Mouse (Mus musculus) forebrain, embryonic 15.5 days (tissue): Measurements from ENCODE around the gene Bzw2. TPM values are rescaled to one million over a fixed set of nuclear protein-coding genes. Genes with fewer than 3 reads are reported as not detected.

Experiments used
- ATAC-seq: fragments of 200-750 bp; cut with Nextera tagmentation; replicated peaks from 2 replicates; pipeline ENCODE4 v1.8.0; 2017; ENCODE audit warnings: mild to moderate bottlenecking, moderate TSS enrichment, moderate library complexity
- H3K27ac ChIP-seq: fragments of 300-500 bp; sonication (generic); replicated peaks from 2 replicates; pipeline ENCODE4 v1.5.1; 2015; ENCODE audit warnings: mild to moderate bottlenecking, inconsistent platforms
- H3K27me3 ChIP-seq: fragments of 300-500 bp; sonication (generic); 2 replicates; pipeline ENCODE4 v1.6.1; 2015; ENCODE audit warnings: inconsistent platforms
- H3K36me3 ChIP-seq: fragments of 300-500 bp; sonication (generic); 2 replicates; pipeline ENCODE4 v1.6.1; 2015; ENCODE audit warnings: mild to moderate bottlenecking, inconsistent platforms
- H3K4me1 ChIP-seq: fragments of 300-500 bp; sonication (generic); 2 replicates; pipeline ENCODE4 v1.6.1; 2015; ENCODE audit warnings: inconsistent platforms
- H3K4me2 ChIP-seq: fragments of 300-500 bp; sonication (generic); replicated peaks from 2 replicates; pipeline ENCODE4 v1.6.1; 2015; ENCODE audit warnings: mild to moderate bottlenecking, inconsistent platforms
- H3K4me3 ChIP-seq: fragments of 300-500 bp; sonication (generic); 2 replicates; pipeline ENCODE4 v1.5.1; 2015; ENCODE audit warnings: mild to moderate bottlenecking, inconsistent platforms
- H3K9ac ChIP-seq: fragments of 300-500 bp; sonication (generic); replicated peaks from 2 replicates; pipeline ENCODE4 v1.6.1; 2015; ENCODE audit warnings: mild to moderate bottlenecking, inconsistent platforms
- H3K9me3 ChIP-seq: fragments of 300-500 bp; sonication (generic); 2 replicates; pipeline ENCODE4 v1.6.1; 2016; ENCODE audit warnings: inconsistent platforms
- WGBS: fragments of 180-500 bp; shearing (Covaris S2); methylation state at CpG from one replicate; pipeline ENCODE4 v1.1.7; 2015; ENCODE audit warnings: mixed read lengths; 5-methylcytosine and 5-hydroxymethylcytosine counted together
- polyA plus RNA-seq: library from polyadenylated mRNA; unstranded; fragments of >200 nt; fragmentation: Nextera tagmentation; extraction: Ambion mirVana; gene quantifications from 2 replicates; pipeline ENCODE4 v1.2.1, GENCODE M21; 2015

The Bzw2 gene
- polyA plus RNA-seq, 1 experiment from 2014 or later, result 540 TPM

DNA sequence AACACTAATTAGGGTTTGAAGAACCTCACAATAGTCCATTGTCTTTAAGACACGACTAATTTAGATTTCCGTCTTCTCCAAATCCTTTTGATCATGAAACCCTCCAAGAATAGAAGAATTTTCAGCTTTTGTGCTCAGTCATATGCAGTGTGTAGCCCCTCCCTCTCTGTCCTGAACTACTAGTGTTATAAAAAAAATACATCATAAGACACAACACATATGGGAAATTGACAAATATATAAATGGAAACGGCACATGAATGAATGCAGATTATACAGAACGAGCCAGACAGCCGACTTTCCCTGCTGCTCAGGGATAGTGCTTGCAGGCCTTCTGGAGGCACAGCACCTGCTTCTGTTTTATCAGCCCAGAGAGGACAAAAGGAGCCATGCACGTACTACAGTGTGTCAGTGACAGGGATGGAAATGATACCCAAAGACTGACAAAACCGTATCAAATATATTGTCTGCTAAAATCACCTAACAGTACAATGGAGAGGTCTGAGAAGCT is 62.5 kb downstream of the Bzw2 start:
- peaks cover 40% of the 10 kb centered on the region for H3K36me3 ChIP-seq
- no peaks in the 10 kb centered on the region; the same call in 1 of the 2 replicates for H3K4me1 ChIP-seq
- H3K27ac ChIP-seq, result no peak overlapping the region; the same call in 1 of the 2 replicates
- H3K4me2 ChIP-seq, result no peak overlapping the region
- no peaks in the 10 kb centered on the region for H3K27me3 ChIP-seq
- H3K9ac ChIP-seq, result no peak overlapping the region
- H3K4me3 ChIP-seq, result no peak overlapping the region
- ATAC-seq, result peak; percentile 55
- no peaks in the 10 kb centered on the region for H3K9me3 ChIP-seq
- WGBS, result 20% methylated on average over 7 of the region's 7 CpGs

DNA sequence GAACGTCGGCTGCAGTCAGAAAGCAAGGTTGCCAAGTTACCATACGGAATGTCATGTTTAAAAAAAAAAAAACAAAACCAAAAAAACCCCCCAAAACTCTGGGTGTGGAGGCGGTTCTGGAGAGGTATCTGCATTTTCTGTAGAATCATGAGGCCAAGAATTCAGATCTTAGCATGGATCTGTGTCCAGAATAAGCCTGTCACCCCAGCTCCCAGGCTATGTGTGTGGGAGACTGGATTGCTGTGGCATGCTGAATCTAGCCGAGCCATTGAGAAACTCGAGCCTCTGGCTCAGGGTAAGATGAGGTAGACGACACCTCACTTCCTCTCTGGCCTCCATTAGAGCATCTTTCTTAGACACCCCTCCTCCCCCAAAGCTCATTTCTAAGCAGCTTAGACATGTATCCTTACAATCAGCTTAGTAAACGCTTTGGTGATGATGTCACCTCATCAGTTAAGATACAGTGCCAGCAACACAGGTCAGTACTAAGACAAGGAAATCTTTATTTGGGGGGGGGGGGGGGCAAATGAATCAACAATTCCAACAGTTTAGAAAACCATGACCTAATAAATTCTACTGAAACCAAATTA is 64.7 kb downstream of the Bzw2 start:
- H3K27me3 ChIP-seq, result no peaks in the 10 kb centered on the region
- no peaks in the 10 kb centered on the region for H3K9me3 ChIP-seq
- no peak overlapping the region for H3K4me2 ChIP-seq
- H3K9ac ChIP-seq, result no peak overlapping the region
- 62% methylated on average over 8 of the region's 8 CpGs for WGBS
- ATAC-seq, result no peak
- H3K4me1 ChIP-seq, result peaks cover 6% of the 10 kb centered on the region; the same call in 1 of the 2 replicates
- H3K27ac ChIP-seq, result no peak overlapping the region
- peaks cover 35% of the 10 kb centered on the region for H3K36me3 ChIP-seq
- no peak overlapping the region for H3K4me3 ChIP-seq

DNA sequence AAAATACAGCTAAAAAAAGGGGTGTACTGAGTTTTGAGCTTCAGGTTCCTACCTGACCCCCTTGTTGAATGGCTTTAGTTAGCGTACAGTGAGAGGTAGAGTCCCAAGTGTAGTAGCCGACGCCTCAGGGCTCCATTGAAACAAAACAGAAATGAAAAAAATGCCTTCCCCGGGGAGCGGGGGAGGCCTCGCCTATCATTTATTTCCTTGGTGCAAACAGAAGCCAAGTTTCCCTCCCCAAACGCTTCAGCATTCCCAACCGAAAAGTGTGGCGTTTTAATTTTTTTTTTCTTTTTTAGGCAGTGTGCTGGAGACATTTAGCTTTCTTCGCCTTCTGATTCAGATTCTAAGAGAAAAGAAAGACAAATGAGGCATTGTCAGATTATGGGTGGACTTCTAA is 65.9 kb downstream of the Bzw2 start:
- Histone ChIP-seq H3K27me3 (no peaks in the 10 kb centered on the region), H3K4me1 (peaks cover 6% of the 10 kb centered on the region; the same call in 1 of the 2 replicates), H3K9ac (no peak overlapping the region), H3K4me2 (no peak overlapping the region), H3K4me3 (no peak overlapping the region), H3K27ac (no peak overlapping the region), H3K36me3 (peaks cover 31% of the 10 kb centered on the region), H3K9me3 (no peaks in the 10 kb centered on the region)
- WGBS, result 95% methylated on average over 10 of the region's 10 CpGs
- ATAC-seq, result no peak

DNA sequence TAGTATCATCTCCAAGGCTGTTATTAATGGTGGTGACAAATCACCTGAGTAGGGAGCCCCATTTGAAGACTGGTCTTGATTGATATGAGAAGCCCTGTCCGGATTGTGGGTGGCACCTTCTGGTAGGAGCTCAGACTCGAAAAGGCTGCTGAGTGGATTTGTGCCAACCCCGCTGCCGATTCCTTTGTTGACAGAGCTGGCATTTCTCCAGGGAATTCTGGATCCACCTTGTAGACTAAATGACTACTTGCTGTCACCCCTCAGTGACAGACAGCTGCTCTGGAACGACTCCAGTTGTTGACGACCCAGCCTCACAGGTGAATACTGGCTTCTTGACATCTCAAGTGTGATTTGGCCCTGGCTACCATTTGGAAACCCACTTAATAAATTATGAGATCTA is 68.7 kb downstream of the Bzw2 start:
- no peaks in the 10 kb centered on the region for H3K27me3 ChIP-seq
- H3K27ac ChIP-seq, result no peak overlapping the region
- H3K4me1 ChIP-seq, result peaks cover 6% of the 10 kb centered on the region; the same call in 1 of the 2 replicates
- ATAC-seq, result no peak
- H3K4me2 ChIP-seq, result no peak overlapping the region
- no peak overlapping the region for H3K9ac ChIP-seq
- WGBS, result 32% methylated on average over 6 of the region's 6 CpGs
- H3K9me3 ChIP-seq, result no peaks in the 10 kb centered on the region
- H3K36me3 ChIP-seq, result peaks cover 25% of the 10 kb centered on the region
- H3K4me3 ChIP-seq, result no peak overlapping the region

DNA sequence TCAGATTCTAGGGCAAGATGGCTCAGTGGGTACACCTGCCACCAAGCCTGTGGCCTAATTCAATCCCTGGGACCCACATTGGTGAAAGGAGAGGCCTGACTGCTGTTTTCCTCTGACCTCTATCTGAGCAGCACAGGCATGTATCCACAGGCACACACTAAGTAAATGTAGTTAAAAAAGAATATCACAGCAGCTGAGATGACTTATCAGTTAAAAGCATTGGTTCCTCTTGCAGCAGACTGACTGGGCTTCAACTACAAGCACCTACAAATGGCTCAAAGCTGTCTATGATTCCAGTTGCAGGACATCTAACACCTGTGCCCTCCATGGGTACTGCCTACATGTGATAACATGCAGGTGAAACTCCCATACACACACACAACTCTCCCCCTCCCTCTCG is 69.1 kb downstream of the Bzw2 start:
- Histone ChIP-seq H3K27me3 (no peaks in the 10 kb centered on the region), H3K36me3 (peaks cover 22% of the 10 kb centered on the region), H3K9ac (no peak overlapping the region), H3K4me3 (no peak overlapping the region), H3K4me2 (no peak overlapping the region), H3K27ac (no peak overlapping the region), H3K4me1 (peaks cover 6% of the 10 kb centered on the region; the same call in 1 of the 2 replicates), H3K9me3 (no peaks in the 10 kb centered on the region)
- ATAC-seq, result no peak
- WGBS, result 97% methylated on average over 1 of the region's 1 CpGs

DNA sequence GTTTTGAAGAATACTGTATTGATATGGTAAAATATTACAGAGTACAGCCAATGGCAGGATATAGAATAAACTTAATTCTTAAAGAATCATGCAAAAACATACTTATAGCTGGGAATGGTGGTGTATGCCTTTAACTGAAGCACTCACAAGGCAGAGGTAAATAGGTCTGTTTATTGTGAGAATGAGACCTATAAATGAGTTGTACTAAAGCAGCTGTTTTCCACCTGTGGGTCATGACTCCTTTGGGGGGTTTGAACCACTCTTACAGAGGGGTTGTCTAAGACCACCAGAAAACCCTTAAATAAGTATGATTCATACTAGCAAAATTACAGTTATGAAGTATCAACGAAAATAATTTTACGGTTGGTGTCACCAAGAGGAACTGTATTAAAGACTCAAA is 72.5 kb downstream of the Bzw2 start:
- Histone ChIP-seq H3K4me1 (peaks cover 6% of the 10 kb centered on the region; the same call in 1 of the 2 replicates), H3K4me2 (no peak overlapping the region), H3K27me3 (no peaks in the 10 kb centered on the region), H3K36me3 (peaks cover 1% of the 10 kb centered on the region; the same call in 1 of the 2 replicates), H3K27ac (no peak overlapping the region), H3K9me3 (no peaks in the 10 kb centered on the region), H3K4me3 (no peak overlapping the region), H3K9ac (no peak overlapping the region)
- ATAC-seq, result no peak
- WGBS, result 94% methylated on average over 2 of the region's 2 CpGs

DNA sequence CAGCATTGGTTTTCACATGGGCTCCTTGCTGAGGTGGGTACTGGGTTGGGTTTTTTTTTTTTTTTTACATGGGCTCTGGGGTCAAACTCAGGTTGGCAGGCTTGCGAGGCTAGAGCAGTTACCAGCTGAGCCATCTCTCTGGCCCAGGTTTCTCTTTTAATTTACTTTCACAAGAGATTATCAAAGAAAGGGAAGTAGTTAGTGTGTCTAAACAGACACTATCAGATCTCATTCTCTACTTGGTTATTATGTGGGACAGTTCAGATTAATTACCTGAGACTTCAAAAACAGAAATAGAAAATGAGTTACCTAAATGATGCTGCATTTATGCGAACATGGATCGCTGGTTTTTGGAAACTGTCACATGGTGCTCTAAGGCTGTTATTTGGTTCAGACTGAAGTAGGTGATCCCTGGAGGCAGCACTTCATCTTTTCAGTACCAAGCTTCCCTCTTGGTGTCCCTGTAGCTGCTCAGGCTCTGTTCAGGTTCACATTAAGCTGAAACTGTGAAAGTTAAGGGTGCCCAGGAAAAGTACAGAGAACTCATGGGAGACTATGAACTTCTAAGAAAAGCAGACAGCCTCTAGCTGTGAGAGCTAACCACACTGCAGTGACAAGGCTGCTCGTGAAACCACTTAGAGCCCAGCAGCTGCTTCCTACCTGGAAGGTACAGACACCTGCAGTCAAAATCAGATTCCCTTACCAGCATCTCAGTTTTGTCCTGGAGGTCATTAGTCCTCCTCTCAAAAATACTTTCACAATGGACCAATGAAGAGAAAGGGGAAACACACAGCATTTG is 79.6 kb downstream of the Bzw2 start:
- H3K4me2 ChIP-seq, result no peak overlapping the region
- H3K4me1 ChIP-seq, result no peaks in the 10 kb centered on the region
- no peak for ATAC-seq
- H3K9ac ChIP-seq, result no peak overlapping the region
- H3K4me3 ChIP-seq, result no peak overlapping the region
- no peaks in the 10 kb centered on the region for H3K27me3 ChIP-seq
- WGBS, result 78% methylated on average over 4 of the region's 4 CpGs
- no peak overlapping the region for H3K27ac ChIP-seq
- no peaks in the 10 kb centered on the region for H3K36me3 ChIP-seq
- no peaks in the 10 kb centered on the region for H3K9me3 ChIP-seq

DNA sequence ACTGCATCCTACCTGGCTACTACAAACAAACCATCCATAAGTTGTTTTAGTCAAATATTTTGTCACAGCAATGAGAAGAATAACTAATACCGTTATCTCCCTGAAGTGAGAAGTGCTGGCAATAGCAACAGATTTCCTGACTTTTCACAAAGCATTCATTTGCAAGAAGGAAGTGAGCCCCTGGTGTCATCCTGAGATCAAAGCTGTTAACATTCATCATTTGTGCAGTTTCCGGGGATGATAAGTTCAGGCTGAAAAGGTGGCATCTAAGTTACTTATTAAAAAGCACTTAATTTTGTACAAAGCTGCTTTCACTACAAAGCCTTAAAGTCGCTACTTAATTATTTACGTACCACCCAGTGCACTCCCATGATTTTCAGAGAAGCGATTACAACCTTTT is 85.0 kb downstream of the Bzw2 start:
- no peak overlapping the region for H3K4me2 ChIP-seq

DNA sequence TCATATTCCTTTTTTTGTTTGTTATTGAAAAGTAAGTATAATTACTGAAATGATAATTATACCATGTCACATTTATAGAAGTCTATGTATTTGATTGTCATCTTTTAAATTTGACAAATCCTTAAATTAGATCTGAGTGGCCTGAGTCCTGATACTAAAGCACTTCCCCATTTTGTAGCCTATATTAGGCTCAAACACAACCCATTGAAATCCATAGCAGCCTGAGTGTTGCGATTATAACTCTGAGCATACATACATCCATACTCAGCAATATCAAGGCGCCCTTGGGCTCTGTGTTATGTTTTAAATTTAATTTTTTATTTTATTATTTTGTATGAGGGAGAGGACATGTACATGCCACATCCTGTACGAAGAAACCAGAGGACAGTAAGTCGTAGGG is 87.6 kb downstream of the Bzw2 start:
- no peaks in the 10 kb centered on the region for H3K27me3 ChIP-seq
- 93% methylated on average over 4 of the region's 4 CpGs for WGBS
- no peaks in the 10 kb centered on the region for H3K36me3 ChIP-seq
- no peaks in the 10 kb centered on the region for H3K4me1 ChIP-seq
- no peak overlapping the region for H3K4me2 ChIP-seq
- no peaks in the 10 kb centered on the region for H3K9me3 ChIP-seq
- H3K27ac ChIP-seq, result no peak overlapping the region
- H3K9ac ChIP-seq, result no peak overlapping the region
- H3K4me3 ChIP-seq, result no peak overlapping the region
- no peak for ATAC-seq

More for the DNA sequence above, 85.0 kb downstream of the Bzw2 start:
- Histone ChIP-seq H3K27ac (no peak overlapping the region), H3K9ac (no peak overlapping the region), H3K4me1 (no peaks in the 10 kb centered on the region), H3K36me3 (no peaks in the 10 kb centered on the region), H3K9me3 (no peaks in the 10 kb centered on the region), H3K27me3 (no peaks in the 10 kb centered on the region), H3K4me3 (no peak overlapping the region)
- WGBS, result 9% methylated on average over 5 of the region's 5 CpGs
- no peak for ATAC-seq

DNA sequence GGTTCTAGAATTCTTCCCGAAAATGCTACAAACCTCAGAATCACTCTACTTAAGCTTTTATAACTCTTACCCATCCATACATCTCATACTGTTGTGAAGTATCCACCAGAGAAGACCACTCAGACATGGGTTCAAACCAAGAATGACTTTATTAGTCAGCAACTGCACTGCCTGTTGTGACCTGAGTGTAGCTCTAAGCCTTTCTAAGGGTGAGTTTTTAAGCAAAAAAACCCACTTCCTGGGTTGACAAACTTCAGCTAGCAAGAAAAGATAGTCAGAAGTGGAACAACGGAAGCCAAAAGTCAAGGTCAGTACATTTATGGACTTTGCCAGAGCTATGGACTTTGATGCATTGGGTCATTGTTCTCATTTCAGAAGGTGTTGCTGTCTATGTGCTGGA is 90.3 kb downstream of the Bzw2 start:
- no peaks in the 10 kb centered on the region for H3K9me3 ChIP-seq
- H3K27me3 ChIP-seq, result no peaks in the 10 kb centered on the region
- WGBS, result 97% methylated on average over 2 of the region's 2 CpGs
- no peak for ATAC-seq
- H3K27ac ChIP-seq, result no peak overlapping the region
- no peaks in the 10 kb centered on the region for H3K4me1 ChIP-seq
- H3K36me3 ChIP-seq, result no peaks in the 10 kb centered on the region
- H3K4me3 ChIP-seq, result no peak overlapping the region
- no peak overlapping the region for H3K4me2 ChIP-seq
- no peak overlapping the region for H3K9ac ChIP-seq

DNA sequence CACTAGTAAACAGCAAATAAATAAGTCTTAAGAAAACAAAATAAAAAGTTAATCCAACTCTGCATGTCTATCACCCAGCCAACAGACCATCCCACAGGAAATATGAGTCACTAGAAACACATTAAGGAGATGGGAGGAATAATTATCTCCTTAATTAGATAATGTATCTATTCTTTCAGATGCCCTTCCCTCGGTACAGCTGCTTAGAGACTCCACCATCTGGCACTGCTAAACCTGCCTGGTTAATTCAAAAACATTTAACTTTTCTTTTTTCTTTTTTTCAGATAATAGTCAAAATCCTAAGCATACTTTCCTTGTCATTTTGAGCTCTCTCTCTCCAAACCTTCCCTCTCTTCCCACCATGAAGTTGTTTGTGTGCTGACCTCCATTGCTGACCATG is 92.0 kb downstream of the Bzw2 start:
- H3K4me1 ChIP-seq, result no peaks in the 10 kb centered on the region
- H3K27ac ChIP-seq, result no peak overlapping the region
- H3K4me3 ChIP-seq, result no peak overlapping the region
- no peaks in the 10 kb centered on the region for H3K27me3 ChIP-seq
- H3K36me3 ChIP-seq, result no peaks in the 10 kb centered on the region
- WGBS, result 46% methylated on average over 1 of the region's 1 CpGs
- no peak overlapping the region for H3K4me2 ChIP-seq
- H3K9ac ChIP-seq, result no peak overlapping the region
- no peaks in the 10 kb centered on the region for H3K9me3 ChIP-seq
- no peak for ATAC-seq

DNA sequence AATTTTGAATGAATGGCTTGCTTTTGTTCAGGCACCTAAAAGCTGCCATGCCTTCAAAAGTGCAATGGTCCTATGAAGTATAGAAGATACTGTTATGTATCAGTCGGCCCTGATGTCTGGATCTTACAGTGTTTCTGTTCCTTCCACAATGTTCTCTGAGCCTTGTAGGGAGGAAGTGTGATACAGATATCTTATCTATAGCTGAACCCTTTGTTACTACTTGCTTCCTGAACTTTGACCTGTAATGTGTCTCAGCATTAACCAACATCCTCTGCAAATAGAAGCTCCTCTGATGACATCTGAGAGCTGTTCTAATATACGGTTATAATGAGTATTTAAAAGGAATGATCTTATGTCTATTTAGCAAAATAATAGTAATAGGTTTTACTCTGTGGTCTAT is 100.2 kb downstream of the Bzw2 start:
- no peaks in the 10 kb centered on the region for H3K4me1 ChIP-seq
- no peak overlapping the region for H3K9ac ChIP-seq
- whole genome bisulfite sequencing, result 99% methylated on average over 2 of the region's 2 CpGs
- no peaks in the 10 kb centered on the region for H3K9me3 ChIP-seq
- no peaks in the 10 kb centered on the region for H3K36me3 ChIP-seq
- no peak for ATAC-seq
- no peaks in the 10 kb centered on the region for H3K27me3 ChIP-seq
- no peak overlapping the region for H3K4me3 ChIP-seq
- H3K4me2 ChIP-seq, result no peak overlapping the region
- H3K27ac ChIP-seq, result no peak overlapping the region
